ENCODE assay signal across 16 mouse cellular contexts in genomic region chr19:24214939-24215338, GRCm38 (mm10). TPM values are rescaled to one million over a fixed set of nuclear protein-coding genes. Genes with fewer than 3 reads are reported as not detected.
A peak's percentile ranks its signal among the peaks of the same experiment; 100 is the strongest.
DNase-seq lines count a peak whose midpoint lies in the region; ATAC-seq and TF ChIP-seq lines count a peak whose summit lies in the region.
"Had no signal": no experiment of that assay in that cellular context is flagged by ENCODE, and none has a peak within 500 bp of the region (broad histone marks: within the 10 kb centered on the region; RNA-seq: fewer than 3 reads in every experiment).

No protein-coding gene starts in this region.

- no peak for DNase-seq in heart, postnatal 0 days (ENCODE audit: low spot score)
- DNase-seq in heart, postnatal 10 days = no peak
- DNase-seq in liver, postnatal 0 days = peak; percentile 16
- DNase-seq in stomach, postnatal 0 days (ENCODE audit: low spot score) = peak; percentile 62
- DNase-seq in spleen, adult 18-20 months = no peak
- no peak for DNase-seq in forebrain, embryonic 11.5 days (ENCODE audit: low spot score)
- DNase-seq: cerebellum, postnatal 14 days; heart, postnatal 14 days; lung, adult 18-20 months; thymus, adult 2 months had no signal

- peaks cover 16% of the 10 kb centered on the region for H3K4me1 ChIP-seq in heart, postnatal 0 days (ENCODE audit: control insufficient read depth, insufficient read depth)
- H3K4me1 ChIP-seq in liver, postnatal 0 days (ENCODE audit: insufficient read depth) = peaks cover 6% of the 10 kb centered on the region; the same call in 1 of the 2 replicates
- no peaks in the 10 kb centered on the region for H3K4me1 ChIP-seq in liver, embryonic 12.5 days
- peaks cover 8% of the 10 kb centered on the region; the same call in 1 of the 2 replicates for H3K4me1 ChIP-seq in intestine, postnatal 0 days (replicated peaks; ENCODE audit: control insufficient read depth, insufficient read depth, low read length)
- H3K4me1 ChIP-seq in stomach, postnatal 0 days (replicated peaks; ENCODE audit: control insufficient read depth, insufficient read depth) = no peaks in the 10 kb centered on the region
- H3K4me1 ChIP-seq in forebrain, embryonic 11.5 days (replicated peaks; ENCODE audit: control insufficient read depth, insufficient read depth, low read length) = no peaks in the 10 kb centered on the region; the same call in 1 of the 2 replicates
- H3K4me1 ChIP-seq: megakaryocyte, embryonic 14.5 days had no signal

- TF ChIP-seq CTCF in heart, postnatal 0 days (IDR thresholded peaks at IDR 0.05; ENCODE audit: low read depth) = peak; percentile 14; the same call in 1 of the 2 replicates
- peak; percentile 32; the same call in 1 of the 2 replicates for TF ChIP-seq CTCF in liver, postnatal 0 days (IDR thresholded peaks at IDR 0.05; ENCODE audit: low read depth)
- TF ChIP-seq CTCF in intestine, postnatal 0 days (IDR thresholded peaks at IDR 0.05; ENCODE audit: low read depth) = peak; percentile 71
- TF ChIP-seq CTCF in stomach, postnatal 0 days (IDR thresholded peaks at IDR 0.05; ENCODE audit: low read depth) = peak; percentile 60

- no peak overlapping the region for H3K27ac ChIP-seq in heart, postnatal 0 days (ENCODE audit: low read depth)
- H3K27ac ChIP-seq in liver, postnatal 0 days (ENCODE audit: low read depth) = no peak overlapping the region
- no peak overlapping the region for H3K27ac ChIP-seq in liver, embryonic 12.5 days
- peak overlapping the region; percentile 57 for H3K27ac ChIP-seq in intestine, postnatal 0 days (ENCODE audit: low read depth, low read length)
- no peak overlapping the region for H3K27ac ChIP-seq in stomach, postnatal 0 days (replicated peaks)
- H3K27ac ChIP-seq in forebrain, embryonic 11.5 days (ENCODE audit: low read depth, low read length) = no peak overlapping the region
- H3K27ac ChIP-seq: hindbrain, postnatal 0 days; neural tube, embryonic 13.5 days had no signal

- H3K4me2 ChIP-seq in heart, postnatal 0 days (ENCODE audit: low read depth, low read length) = no peak overlapping the region
- H3K4me2 ChIP-seq in liver, postnatal 0 days (ENCODE audit: low read depth, low read length) = no peak overlapping the region
- H3K4me2 ChIP-seq in liver, embryonic 12.5 days = no peak overlapping the region
- peak overlapping the region; percentile 13; the same call in 1 of the 2 replicates for H3K4me2 ChIP-seq in intestine, postnatal 0 days (replicated peaks; ENCODE audit: low read depth)
- no peak overlapping the region for H3K4me2 ChIP-seq in stomach, postnatal 0 days (replicated peaks; ENCODE audit: low read depth)
- H3K4me2 ChIP-seq in forebrain, embryonic 11.5 days (ENCODE audit: low read depth, low read length, severe bottlenecking) = no peak overlapping the region
- H3K4me2 ChIP-seq: neural tube, embryonic 13.5 days had no signal

- no peaks in the 10 kb centered on the region for H3K9me3 ChIP-seq in heart, postnatal 0 days (replicated peaks; ENCODE audit: control insufficient read depth, low read length)
- H3K9me3 ChIP-seq in liver, postnatal 0 days (ENCODE audit: low read length) = no peaks in the 10 kb centered on the region
- H3K9me3 ChIP-seq in liver, embryonic 12.5 days (replicated peaks) = no peaks in the 10 kb centered on the region
- H3K9me3 ChIP-seq in intestine, postnatal 0 days (ENCODE audit: control insufficient read depth) = no peaks in the 10 kb centered on the region
- H3K9me3 ChIP-seq in stomach, postnatal 0 days (ENCODE audit: control insufficient read depth, low read length) = no peaks in the 10 kb centered on the region
- H3K9me3 ChIP-seq in forebrain, embryonic 11.5 days (ENCODE audit: control insufficient read depth, low read length) = no peaks in the 10 kb centered on the region
- H3K9me3 ChIP-seq: megakaryocyte, embryonic 14.5 days; neural tube, embryonic 13.5 days had no signal

- H3K27me3 ChIP-seq in heart, postnatal 0 days (ENCODE audit: control insufficient read depth, insufficient read depth, low read length) = no peaks in the 10 kb centered on the region
- H3K27me3 ChIP-seq in liver, postnatal 0 days (ENCODE audit: insufficient read depth, low read length) = no peaks in the 10 kb centered on the region
- H3K27me3 ChIP-seq in liver, embryonic 12.5 days (replicated peaks) = no peaks in the 10 kb centered on the region
- H3K27me3 ChIP-seq in intestine, postnatal 0 days (replicated peaks; ENCODE audit: control insufficient read depth, insufficient read depth, low read length) = no peaks in the 10 kb centered on the region
- no peaks in the 10 kb centered on the region for H3K27me3 ChIP-seq in stomach, postnatal 0 days (ENCODE audit: control insufficient read depth, insufficient read depth, low read length)
- no peaks in the 10 kb centered on the region for H3K27me3 ChIP-seq in forebrain, embryonic 11.5 days (ENCODE audit: control insufficient read depth, insufficient read depth, low read length)
- H3K27me3 ChIP-seq: neural tube, embryonic 13.5 days; Patski had no signal

- H3K9ac ChIP-seq in heart, postnatal 0 days (replicated peaks; ENCODE audit: low read depth, low read length) = no peak overlapping the region
- H3K9ac ChIP-seq in liver, postnatal 0 days (replicated peaks) = no peak overlapping the region
- H3K9ac ChIP-seq in liver, embryonic 12.5 days = no peak overlapping the region
- H3K9ac ChIP-seq in intestine, postnatal 0 days (ENCODE audit: low read depth, low read length) = no peak overlapping the region
- H3K9ac ChIP-seq in stomach, postnatal 0 days (ENCODE audit: low read length) = no peak overlapping the region
- no peak overlapping the region for H3K9ac ChIP-seq in forebrain, embryonic 11.5 days (ENCODE audit: low read length)
- H3K9ac ChIP-seq: neural tube, embryonic 13.5 days had no signal

- ATAC-seq in heart, postnatal 0 days (ENCODE audit: insufficient read depth, low read depth) = no peak
- ATAC-seq in liver, postnatal 0 days = no peak
- no peak for ATAC-seq in liver, embryonic 12.5 days
- ATAC-seq in intestine, postnatal 0 days = peak; percentile 80
- ATAC-seq in stomach, postnatal 0 days (ENCODE audit: low FRiP score, low TSS enrichment) = no peak
- ATAC-seq in forebrain, embryonic 11.5 days (replicated peaks; ENCODE audit: low FRiP score) = no peak
- ATAC-seq: hindbrain, postnatal 0 days; Patski had no signal

- no peaks in the 10 kb centered on the region for H3K36me3 ChIP-seq in heart, postnatal 0 days (replicated peaks; ENCODE audit: control insufficient read depth, insufficient read depth, low read length)
- H3K36me3 ChIP-seq in liver, postnatal 0 days (replicated peaks; ENCODE audit: insufficient read depth, low read length) = no peaks in the 10 kb centered on the region
- no peaks in the 10 kb centered on the region for H3K36me3 ChIP-seq in liver, embryonic 12.5 days
- no peaks in the 10 kb centered on the region for H3K36me3 ChIP-seq in intestine, postnatal 0 days (ENCODE audit: control insufficient read depth, insufficient read depth)
- no peaks in the 10 kb centered on the region for H3K36me3 ChIP-seq in stomach, postnatal 0 days (ENCODE audit: control insufficient read depth, insufficient read depth, low read length)
- H3K36me3 ChIP-seq in forebrain, embryonic 11.5 days (ENCODE audit: control insufficient read depth, insufficient read depth, low read length) = no peaks in the 10 kb centered on the region
- H3K36me3 ChIP-seq: neural tube, embryonic 13.5 days had no signal

- no peak overlapping the region for H3K4me3 ChIP-seq in heart, postnatal 0 days (ENCODE audit: low read depth, low read length)
- H3K4me3 ChIP-seq in liver, postnatal 0 days (ENCODE audit: low read depth, low read length) = no peak overlapping the region
- no peak overlapping the region for H3K4me3 ChIP-seq in liver, embryonic 12.5 days
- no peak overlapping the region for H3K4me3 ChIP-seq in intestine, postnatal 0 days (ENCODE audit: low read depth, low read length)
- H3K4me3 ChIP-seq in stomach, postnatal 0 days (ENCODE audit: low read depth, low read length) = no peak overlapping the region
- no peak overlapping the region for H3K4me3 ChIP-seq in forebrain, embryonic 11.5 days (ENCODE audit: low read depth, low read length)
- H3K4me3 ChIP-seq: megakaryocyte, embryonic 14.5 days; neural tube, embryonic 13.5 days had no signal

- 87% methylated on average over 7 of the region's 7 CpGs for WGBS in heart, postnatal 0 days
- 81% methylated on average over 7 of the region's 7 CpGs for WGBS in liver, postnatal 0 days (ENCODE audit: insufficient replicate concordance)
- 80% methylated on average over 7 of the region's 7 CpGs for WGBS in liver, embryonic 12.5 days (ENCODE audit: insufficient replicate concordance)
- 38% methylated on average over 7 of the region's 7 CpGs for WGBS in intestine, postnatal 0 days
- 74% methylated on average over 7 of the region's 7 CpGs for WGBS in stomach, postnatal 0 days
- 82% methylated on average over 7 of the region's 7 CpGs for WGBS in forebrain, embryonic 11.5 days

- intact Hi-C loops in heart, postnatal 10 days (cut with DNase I) = no loop called here

- no peak for TF ChIP-seq EP300 in heart, postnatal 0 days (IDR thresholded peaks at IDR 0.05; ENCODE audit: low read depth)
- TF ChIP-seq EP300 in liver, postnatal 0 days (IDR thresholded peaks at IDR 0.05; ENCODE audit: low read depth) = no peak
- TF ChIP-seq EP300 in stomach, postnatal 0 days (optimal IDR thresholded peaks at IDR 0.05) = no peak

RNA-seq across cellular contexts. Expression of gene Tjp2, which starts 9.9 kb away (rescaled TPM):
- total RNA-seq in heart, postnatal 0 days (2014; rRNA removed; ENCODE audit: low replicate concordance) = 15.7 and 25.2 TPM in 2 replicates
- polyA plus RNA-seq in heart, postnatal 0 days (2015; fragmentation: Nextera tagmentation; extraction: Ambion mirVana) = 12.5 and 13.0 TPM in 2 replicates
- total RNA-seq in heart, postnatal 10 days (2021) = 10 to 100 TPM; 28.3 to 33.3 TPM
- polyA plus RNA-seq in liver, postnatal 0 days (2015; fragmentation: Nextera tagmentation; extraction: Ambion mirVana) = 3.5 and 4.1 TPM in 2 replicates
- 8.7 and 9.1 TPM in 2 replicates for polyA plus RNA-seq in liver, embryonic 12.5 days (2016; fragmentation: Nextera tagmentation; extraction: Ambion mirVana)
- polyA plus RNA-seq in intestine, postnatal 0 days (2015; fragmentation: Nextera tagmentation; extraction: Ambion mirVana) = 26.2 and 28.5 TPM in 2 replicates
- polyA plus RNA-seq in stomach, postnatal 0 days (2015; fragmentation: Nextera tagmentation; extraction: Ambion mirVana) = 18.3 and 20.6 TPM in 2 replicates
- polyA plus RNA-seq in forebrain, embryonic 11.5 days (2014; fragmentation: Nextera tagmentation; extraction: Ambion mirVana) = 32.1 and 36.9 TPM in 2 replicates

Comparison
In these comparisons a context has a peak if more than half of its experiments do, and no peak if none do; other contexts are left out.
1. DNase-seq: peak in liver, postnatal 0 days (single experiment) and stomach, postnatal 0 days (single experiment); none in heart, postnatal 0 days (single experiment), heart, postnatal 10 days (0 of 2), spleen, adult 18-20 months (0 of 2) and forebrain, embryonic 11.5 days (single experiment).
2. CTCF ChIP-seq: peak in every context shown above with its lines; median percentile 71 in intestine, postnatal 0 days; 60 in stomach, postnatal 0 days; 32 in liver, postnatal 0 days; 14 in heart, postnatal 0 days.